Mouse (Mus musculus) myocyte (in vitro differentiated cells): ENCODE data around the gene Rabep2.

ENCODE experiments used
- CEBPB ChIP-seq: IDR thresholded peaks from 2 replicates; pipeline ENCODE4 v1.6.1; 2011; ENCODE audit warnings: mild to moderate bottlenecking, moderate library complexity; ENCODE audit not compliant: poor library complexity, insufficient read depth, severe bottlenecking
- MAX ChIP-seq: IDR thresholded peaks from one replicate; pipeline ENCODE4 v1.6.1; 2011; ENCODE audit warnings: low read depth, mild to moderate bottlenecking, control low read depth
- TCF12 ChIP-seq: IDR thresholded peaks from one replicate; pipeline ENCODE4 v1.6.1; 2011; ENCODE audit warnings: mild to moderate bottlenecking, control low read depth; ENCODE audit not compliant: poor library complexity, insufficient read depth, severe bottlenecking

DNA sequence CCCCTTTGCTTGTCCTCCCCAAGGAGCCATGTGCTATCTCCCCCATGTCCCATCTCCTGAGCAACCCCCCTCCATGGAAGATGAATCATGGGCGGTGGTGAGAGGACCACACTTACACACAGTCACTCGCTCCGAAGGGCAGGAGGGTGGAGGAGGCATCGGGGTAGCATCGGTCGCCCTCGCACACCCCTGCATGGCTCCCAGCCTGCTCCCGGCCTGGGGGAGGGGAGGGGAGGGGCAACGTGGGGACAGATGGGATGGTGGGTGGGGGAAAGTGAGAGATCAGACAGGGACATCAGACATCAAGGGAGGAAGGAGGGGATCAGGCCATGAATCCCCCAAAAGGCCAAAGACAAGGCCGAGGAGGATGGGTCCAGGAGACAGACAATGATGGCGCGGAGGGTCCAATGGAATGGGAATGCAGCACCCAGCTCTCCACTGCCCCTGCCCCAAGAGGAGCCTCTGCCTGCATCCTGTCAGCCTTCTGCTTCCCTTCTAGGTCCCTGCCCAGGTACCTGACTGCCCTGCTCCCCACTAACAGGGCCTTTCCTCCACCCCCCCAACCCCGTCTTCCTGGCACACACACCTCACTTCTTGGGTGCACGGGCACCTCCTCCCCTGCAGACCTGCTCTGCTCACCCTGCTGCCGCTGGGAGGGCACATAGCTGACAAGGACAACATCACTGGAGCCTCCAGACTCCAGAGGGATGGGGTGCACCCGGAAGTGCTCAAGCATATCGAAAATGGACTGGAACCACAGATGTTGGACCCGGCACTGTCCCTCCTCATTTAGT lies 39.5 kb downstream of the Rabep2 start:
- TF ChIP-seq CEBPB, result no peak
- no peak for TF ChIP-seq MAX
- no peak for TF ChIP-seq TCF12
